Mouse (Mus musculus) heart, embryonic 14.5 days (tissue): ENCODE results near the gene Rpn1. TPM values are rescaled to one million over a fixed set of nuclear protein-coding genes. Genes with fewer than 3 reads are reported as not detected.

Source experiments
- ATAC-seq: fragments of 200-750 bp; cut with Nextera tagmentation; 2 replicates; pipeline ENCODE4 v1.8.0; 2017; ENCODE audit warnings: low read depth, moderate TSS enrichment; ENCODE audit not compliant: insufficient number of reproducible peaks, insufficient read depth, low FRiP score
- H3K27ac ChIP-seq, 2 experiments: fragments of 200-500 bp in 1 of 2; fragments of 300-500 bp in 1 of 2; sonication (generic) in 1 of 2; replicated peaks in 1 of 2; 2 replicates each; pipeline ENCODE4 v1.5.1; 2012 to 2014; ENCODE audit warnings: low read depth in 2 of 2, low read length in 2 of 2, control low read depth in 1 of 2, mild to moderate bottlenecking in 1 of 2, mixed read lengths in 1 of 2; ENCODE audit not compliant: control insufficient read depth in 1 of 2, insufficient read depth in 1 of 2
- H3K27me3 ChIP-seq: fragments of 300-500 bp; sonication (generic); 2 replicates; pipeline ENCODE4 v1.6.1; 2014; ENCODE audit warnings: mild to moderate bottlenecking, low read length, control low read depth; ENCODE audit not compliant: control insufficient read depth, insufficient read depth
- H3K36me3 ChIP-seq: fragments of 300-500 bp; sonication (generic); 2 replicates; pipeline ENCODE4 v1.6.1; 2014; ENCODE audit warnings: mild to moderate bottlenecking, control low read depth, low read length, mixed read lengths; ENCODE audit not compliant: control insufficient read depth, insufficient read depth
- H3K4me1 ChIP-seq, 2 experiments: fragments of 200-500 bp in 1 of 2; fragments of 300-500 bp in 1 of 2; sonication (generic) in 1 of 2; 2 replicates each; pipeline ENCODE4 v1.6.1; 2012 to 2014; ENCODE audit warnings: low read length in 2 of 2, control low read depth in 1 of 2, mixed read lengths in 1 of 2; ENCODE audit not compliant: control insufficient read depth in 2 of 2, insufficient read depth in 2 of 2
- H3K4me2 ChIP-seq: fragments of 300-500 bp; sonication (generic); 2 replicates; pipeline ENCODE4 v1.6.1; 2014; ENCODE audit warnings: mild to moderate bottlenecking, low read length
- H3K4me3 ChIP-seq, 2 experiments: fragments of 200-500 bp in 1 of 2; fragments of 300-500 bp in 1 of 2; sonication (generic) in 1 of 2; 2 replicates each; pipeline ENCODE4 v1.5.1; 2012 to 2014; ENCODE audit warnings: low read length in 2 of 2, mild to moderate bottlenecking in 2 of 2, control low read depth in 1 of 2, low read depth in 1 of 2, moderate library complexity in 1 of 2; ENCODE audit not compliant: control insufficient read depth in 1 of 2, insufficient read depth in 1 of 2
- H3K9ac ChIP-seq: fragments of 300-500 bp; sonication (generic); 2 replicates; pipeline ENCODE4 v1.6.1; 2014; ENCODE audit warnings: mild to moderate bottlenecking, low read length
- H3K9me3 ChIP-seq: fragments of 300-500 bp; sonication (generic); 2 replicates; pipeline ENCODE4 v1.6.1; 2016; ENCODE audit warnings: low read length, control low read depth; ENCODE audit not compliant: control insufficient read depth
- WGBS: fragments of 180-500 bp; shearing (Covaris S2); extraction: QIAGEN DNeasy Blood & Tissue Kit; methylation state at CpG from one replicate; pipeline ENCODE4 v1.1.7; 2014; 5-methylcytosine and 5-hydroxymethylcytosine counted together
- polyA plus RNA-seq: library from polyadenylated mRNA; unstranded; fragments of >200 nt; fragmentation: Nextera tagmentation; extraction: Ambion mirVana; gene quantifications from 2 replicates; pipeline ENCODE4 v1.2.1, GENCODE M21; 2014

The Rpn1 gene
- polyA plus RNA-seq, 1 experiment from 2014 or later = 180 TPM

DNA sequence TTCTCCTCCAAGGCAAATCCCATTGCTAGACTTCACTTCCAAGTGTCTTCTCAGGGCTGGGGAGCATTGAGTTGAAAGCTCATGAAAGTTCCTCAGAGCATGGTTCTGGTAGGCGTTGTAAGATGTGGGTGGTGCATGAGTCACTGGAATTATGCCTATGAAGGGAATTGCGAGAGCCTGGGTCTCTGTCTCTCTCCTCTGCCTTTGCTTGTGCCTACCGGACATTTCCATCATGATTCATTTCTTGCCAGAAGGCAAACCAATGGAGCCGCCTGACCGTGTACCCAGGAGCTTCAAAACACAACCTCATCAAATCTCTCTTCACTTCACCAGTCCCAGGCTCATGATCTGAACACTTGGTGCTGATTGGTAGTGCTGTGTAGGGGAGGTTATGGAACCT is 27.4 kb upstream of the Rpn1 start:
- no peak overlapping the region for H3K27ac ChIP-seq
- H3K4me2 ChIP-seq = no peak overlapping the region
- no peaks in the 10 kb centered on the region for H3K36me3 ChIP-seq
- 67% methylated on average over 5 of the region's 5 CpGs for WGBS
- H3K9ac ChIP-seq = no peak overlapping the region
- H3K4me3 ChIP-seq = no peak overlapping the region
- no peaks in the 10 kb centered on the region for H3K9me3 ChIP-seq
- H3K27me3 ChIP-seq = no peaks in the 10 kb centered on the region
- no peak for ATAC-seq
- peaks cover 0 to 2% of the 10 kb centered on the region in 2 experiments; a peak in 1 of 4 replicates for H3K4me1 ChIP-seq

DNA sequence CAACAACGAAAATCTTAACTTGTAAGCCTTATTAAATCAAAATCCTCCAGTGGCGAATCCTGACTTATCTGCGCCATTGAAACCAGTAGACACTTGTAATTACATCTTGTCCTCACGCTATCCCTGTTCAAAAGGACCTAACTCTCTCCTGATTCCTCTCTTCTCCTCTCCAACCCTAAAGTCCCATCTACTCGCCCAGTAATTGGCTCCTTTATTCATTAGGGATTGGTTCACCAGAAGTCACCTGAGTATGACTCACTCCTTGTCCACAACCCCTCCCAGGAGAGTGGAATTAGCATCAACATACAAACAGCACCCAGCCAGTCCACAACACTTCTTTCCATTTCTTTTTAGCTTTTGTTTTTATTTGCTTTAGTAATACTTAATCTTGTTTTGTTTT is 24.4 kb upstream of the Rpn1 start:
- Histone ChIP-seq H3K4me1 (peaks cover 0 to under 1% of the 10 kb centered on the region in 2 experiments; a peak in 1 of 4 replicates), H3K4me3 (no peak overlapping the region), H3K36me3 (no peaks in the 10 kb centered on the region), H3K9me3 (no peaks in the 10 kb centered on the region), H3K27me3 (no peaks in the 10 kb centered on the region), H3K4me2 (no peak overlapping the region), H3K9ac (no peak overlapping the region), H3K27ac (no peak overlapping the region)
- no peak for ATAC-seq
- 75% methylated on average over 5 of the region's 5 CpGs for WGBS

GRCm38 (mm10) chr6:88060602-88061001 is 23.7 kb upstream of the Rpn1 start:
- H3K4me3 ChIP-seq = no peak overlapping the region
- no peak overlapping the region for H3K27ac ChIP-seq
- 76% methylated on average over 4 of the region's 4 CpGs for WGBS
- H3K4me2 ChIP-seq = no peak overlapping the region
- peaks cover 0 to 4% of the 10 kb centered on the region in 2 experiments; a peak in 1 of 4 replicates for H3K4me1 ChIP-seq
- H3K9ac ChIP-seq = no peak overlapping the region
- H3K9me3 ChIP-seq = no peaks in the 10 kb centered on the region
- no peaks in the 10 kb centered on the region for H3K27me3 ChIP-seq
- no peak for ATAC-seq
- no peaks in the 10 kb centered on the region for H3K36me3 ChIP-seq

DNA sequence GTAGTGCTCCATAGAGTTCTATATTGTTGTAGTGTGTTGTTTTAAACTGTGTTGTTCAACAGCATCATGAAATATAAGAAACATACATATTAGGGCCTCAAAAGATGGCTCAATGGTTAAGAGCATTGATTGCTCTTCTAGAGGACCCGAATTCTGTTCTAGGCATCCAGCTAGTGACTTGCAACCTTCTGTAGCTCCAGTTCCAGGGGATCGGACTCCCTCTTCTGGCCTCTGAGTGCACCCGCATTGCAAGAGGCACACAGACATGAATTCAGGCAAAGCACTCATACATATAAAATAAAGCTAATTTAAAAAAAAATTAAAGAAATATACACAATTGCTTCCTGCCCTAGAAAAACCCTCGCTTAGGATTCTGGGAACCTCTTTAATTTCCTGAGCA is 22.9 kb upstream of the Rpn1 start:
- H3K4me1 ChIP-seq = peaks cover 0 to 4% of the 10 kb centered on the region in 2 experiments; a peak in 1 of 4 replicates
- no peak overlapping the region for H3K9ac ChIP-seq
- no peaks in the 10 kb centered on the region for H3K27me3 ChIP-seq
- H3K36me3 ChIP-seq = no peaks in the 10 kb centered on the region
- no peak for ATAC-seq
- no peaks in the 10 kb centered on the region for H3K9me3 ChIP-seq
- no peak overlapping the region for H3K4me2 ChIP-seq
- no peak overlapping the region for H3K4me3 ChIP-seq
- 72% methylated on average over 4 of the region's 4 CpGs for WGBS
- H3K27ac ChIP-seq = no peak overlapping the region

DNA sequence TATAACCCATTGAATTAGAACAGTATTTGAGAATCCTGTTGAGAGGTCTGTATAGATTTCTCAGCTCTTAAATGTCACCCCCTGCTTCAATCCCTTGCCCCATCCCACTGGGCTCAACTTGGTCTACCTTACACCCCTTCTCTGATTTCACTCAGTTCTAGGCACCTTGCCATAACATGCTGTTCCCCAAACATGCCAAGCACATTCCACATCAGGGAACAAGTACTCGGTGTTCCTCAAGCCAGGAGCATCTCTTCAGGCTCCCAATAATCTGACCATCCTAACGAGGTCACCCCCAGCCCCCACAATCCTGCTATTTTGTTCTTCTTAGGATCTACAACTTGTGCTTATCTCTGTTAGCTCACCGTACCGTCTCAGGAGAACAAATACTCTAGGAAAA is 21.9 kb upstream of the Rpn1 start:
- H3K4me2 ChIP-seq = no peak overlapping the region
- no peak overlapping the region for H3K4me3 ChIP-seq
- H3K27ac ChIP-seq = no peak overlapping the region
- H3K27me3 ChIP-seq = no peaks in the 10 kb centered on the region
- 66% methylated on average over 4 of the region's 4 CpGs for WGBS
- no peak overlapping the region for H3K9ac ChIP-seq
- no peak for ATAC-seq
- peaks cover 0 to 4% of the 10 kb centered on the region in 2 experiments; a peak in 1 of 4 replicates for H3K4me1 ChIP-seq
- no peaks in the 10 kb centered on the region for H3K36me3 ChIP-seq
- H3K9me3 ChIP-seq = no peaks in the 10 kb centered on the region

GRCm38 (mm10) chr6:88064072-88064642 is 20.1 kb upstream of the Rpn1 start:
- Histone ChIP-seq H3K4me3 (no peak overlapping the region), H3K36me3 (no peaks in the 10 kb centered on the region), H3K4me2 (no peak overlapping the region), H3K9ac (no peak overlapping the region), H3K4me1 (peaks cover 0 to 4% of the 10 kb centered on the region in 2 experiments; a peak in 1 of 4 replicates), H3K27ac (no peak overlapping the region), H3K27me3 (no peaks in the 10 kb centered on the region), H3K9me3 (no peaks in the 10 kb centered on the region)
- WGBS = 73% methylated on average over 3 of the region's 3 CpGs
- no peak for ATAC-seq

GRCm38 (mm10) chr6:88065116-88065515 is 19.2 kb upstream of the Rpn1 start:
- Histone ChIP-seq H3K4me2 (no peak overlapping the region), H3K27ac (peak overlapping the region; percentile 46 to 73), H3K27me3 (no peaks in the 10 kb centered on the region), H3K4me1 (peaks cover 0 to 4% of the 10 kb centered on the region in 2 experiments; a peak in 1 of 4 replicates), H3K9me3 (no peaks in the 10 kb centered on the region), H3K9ac (no peak overlapping the region), H3K4me3 (no peak overlapping the region), H3K36me3 (no peaks in the 10 kb centered on the region)
- WGBS = 42% methylated on average over 4 of the region's 4 CpGs
- no peak for ATAC-seq

GRCm38 (mm10) chr6:88065968-88066367 is 18.3 kb upstream of the Rpn1 start:
- Histone ChIP-seq H3K4me2 (no peak overlapping the region), H3K27ac (no peak overlapping the region), H3K4me3 (no peak overlapping the region), H3K27me3 (no peaks in the 10 kb centered on the region), H3K9ac (no peak overlapping the region), H3K36me3 (no peaks in the 10 kb centered on the region), H3K9me3 (no peaks in the 10 kb centered on the region), H3K4me1 (peaks cover 0 to 4% of the 10 kb centered on the region in 2 experiments; a peak in 1 of 4 replicates)
- 82% methylated on average over 3 of the region's 3 CpGs for WGBS
- ATAC-seq = no peak
